Mouse (Mus musculus) frontal cortex, postnatal 10 days (tissue): ENCODE measurements around the gene Prss16.

Experiments used
- DNase-seq, 2 experiments: peaks; one replicate each; pipeline ENCODE4 v3.0.0; 2022; ENCODE audit warnings: low spot score in 2 of 2, mixed read lengths in 1 of 2

Prss16 gene

DNA sequence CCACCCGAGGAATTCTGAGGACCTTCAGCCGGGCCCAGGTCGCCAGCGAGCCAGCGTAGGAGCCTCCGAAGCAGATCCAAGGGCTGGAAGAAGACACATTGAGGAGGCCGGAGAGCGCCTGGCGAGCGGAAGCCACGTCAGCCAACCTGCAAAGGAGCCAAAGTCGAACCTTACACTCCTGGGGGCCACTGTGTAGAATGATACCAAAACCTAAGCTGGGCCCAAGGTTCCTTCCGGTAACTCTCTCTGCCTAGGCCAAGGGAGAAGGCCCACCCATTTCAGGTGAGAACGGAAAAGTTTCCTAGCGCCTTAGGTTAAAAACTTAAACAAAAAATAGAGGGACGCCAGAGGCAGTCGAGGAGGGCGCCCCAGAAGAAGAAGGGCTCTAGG is 2.4 kb downstream of the Prss16 start:
- no peak for DNase-seq

DNA sequence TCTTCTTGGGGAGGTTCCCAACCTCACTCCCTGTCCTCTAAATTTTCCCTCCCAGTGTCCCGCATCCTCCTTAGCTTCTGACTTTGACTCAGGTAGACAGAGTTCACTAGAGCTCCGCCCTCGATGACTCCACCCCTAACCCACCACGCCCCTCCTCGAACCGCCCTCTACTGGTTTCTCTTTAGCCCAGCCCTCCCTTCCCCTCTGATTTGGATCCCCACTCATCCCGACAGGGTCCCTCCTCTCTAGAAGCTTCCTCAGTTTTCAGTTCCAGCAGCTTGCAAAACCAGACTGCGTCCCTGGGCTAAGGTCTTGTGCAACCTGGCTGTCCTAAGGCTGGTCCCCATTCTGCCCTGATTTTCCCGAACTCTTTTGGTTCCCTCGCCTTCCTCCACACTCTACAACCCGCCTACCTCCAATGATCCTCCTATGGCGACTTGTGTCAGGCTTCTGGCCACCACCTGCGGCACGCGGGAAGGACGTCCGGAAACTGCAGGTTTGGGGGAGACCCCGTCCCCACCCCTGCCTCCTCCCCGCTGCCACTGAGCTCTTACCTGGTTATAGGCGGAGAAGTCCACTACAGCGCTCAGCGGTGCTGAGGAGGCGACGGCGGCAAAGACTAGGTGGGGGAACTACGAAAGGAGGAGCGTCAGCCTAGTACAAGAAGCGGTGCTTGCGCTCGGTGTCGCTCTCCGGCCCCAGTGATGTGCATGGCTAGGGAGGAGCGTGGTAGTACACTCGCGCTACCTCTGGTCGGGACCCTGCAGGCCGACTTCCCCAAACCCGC is 3.0 kb downstream of the Prss16 start:
- DNase-seq = no peak

- no peak for DNase-seq
Measured at GRCm38 (mm10) chr13:22005605-22006333, 3.8 kb downstream of the Prss16 start.

DNA sequence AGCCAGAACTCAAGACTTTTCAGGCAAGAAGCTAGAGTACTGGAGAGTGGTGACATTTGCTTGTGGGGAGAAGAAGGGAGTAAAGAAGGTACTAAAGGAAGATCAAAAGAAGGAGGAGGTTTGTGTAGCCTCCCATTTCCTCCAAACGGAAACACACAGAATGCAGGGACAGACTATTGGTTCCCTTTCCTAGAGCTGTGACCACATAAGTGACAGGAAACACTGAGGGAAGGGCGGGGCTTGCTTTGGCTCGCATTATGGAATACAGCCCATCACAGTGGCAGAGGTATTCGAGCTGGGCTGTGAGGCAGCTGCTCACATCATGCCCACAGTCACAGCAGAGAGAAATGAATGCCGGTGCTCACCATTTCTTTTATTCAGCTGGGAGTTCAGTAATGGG is 7.7 kb downstream of the Prss16 start:
- DNase-seq = no peak

DNA sequence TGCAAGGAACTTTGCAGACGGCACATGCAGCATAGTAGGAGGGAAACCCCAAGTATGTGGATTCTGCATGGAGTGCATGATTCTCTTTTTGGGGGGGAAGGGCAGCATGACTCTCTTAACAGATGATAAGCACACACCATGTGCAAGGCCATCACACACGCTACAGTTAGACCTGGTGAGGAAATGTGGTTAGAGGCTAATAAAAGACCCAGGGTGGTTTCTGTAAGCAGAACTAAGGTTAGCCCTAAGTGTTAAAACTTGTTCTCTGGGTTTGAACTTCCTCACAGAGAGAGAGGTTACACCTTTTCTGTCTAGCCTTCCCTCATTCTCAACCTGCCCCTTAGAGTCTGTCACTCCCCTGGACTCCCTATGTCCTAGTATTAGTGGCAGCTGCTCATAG is 8.2 kb downstream of the Prss16 start:
- DNase-seq = no peak

- no peak for DNase-seq
Measured at GRCm38 (mm10) chr13:21999147-21999546, 10.4 kb downstream of the Prss16 start.

- no peak for DNase-seq
Measured at GRCm38 (mm10) chr13:21998412-21998811, 11.1 kb downstream of the Prss16 start.

DNA sequence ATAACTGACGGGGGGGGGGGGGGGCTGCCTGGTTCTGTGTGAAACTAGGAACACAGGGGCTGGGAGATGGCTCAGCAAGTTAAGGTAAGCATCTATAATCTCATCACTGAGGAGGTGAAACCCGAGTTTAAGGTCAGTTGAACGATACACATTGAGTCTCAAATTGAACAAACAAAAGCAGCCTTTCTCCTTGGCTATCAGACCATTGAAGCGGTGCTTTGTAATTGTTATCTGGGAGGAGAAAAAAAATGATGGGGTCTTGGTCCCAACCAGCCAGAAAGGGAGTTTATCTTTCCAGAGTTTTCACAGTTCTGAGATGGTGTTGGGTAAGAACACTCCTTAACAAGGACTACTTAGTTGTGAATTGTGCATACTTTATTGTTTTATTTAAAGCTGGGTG is 11.7 kb downstream of the Prss16 start:
- no peak for DNase-seq

DNA sequence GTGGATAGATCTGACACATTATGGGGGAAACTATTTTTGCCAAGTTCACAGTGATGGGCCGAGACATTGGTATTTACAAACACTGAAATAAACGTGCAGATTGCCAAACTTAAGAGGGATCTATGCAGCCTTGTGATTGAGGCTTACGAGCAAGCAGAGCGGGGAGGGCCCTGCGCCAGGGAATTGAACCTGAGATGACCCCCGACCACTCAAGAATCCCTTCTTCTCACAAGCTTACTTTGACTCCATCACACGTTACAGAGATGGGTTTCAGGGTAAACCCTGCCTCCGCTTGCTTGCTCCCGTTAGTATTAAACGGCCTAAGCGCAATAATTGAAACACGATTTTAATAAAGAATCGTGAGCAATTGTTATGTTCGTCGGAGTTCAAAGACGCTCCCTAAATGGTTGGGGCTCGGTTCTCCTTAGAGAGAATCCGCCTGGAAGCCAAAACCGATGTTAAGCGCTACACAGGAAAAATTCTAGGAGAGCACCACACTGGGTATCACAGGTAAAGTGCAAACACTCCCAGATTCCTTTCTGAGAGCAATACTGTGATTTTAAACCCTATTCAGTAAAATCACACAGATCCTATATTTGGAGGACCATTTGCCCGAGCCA is 12.2 kb downstream of the Prss16 start:
- no peak for DNase-seq

GRCm38 (mm10) chr13:21996840-21997185 is 12.7 kb downstream of the Prss16 start:
- no peak for DNase-seq

DNA sequence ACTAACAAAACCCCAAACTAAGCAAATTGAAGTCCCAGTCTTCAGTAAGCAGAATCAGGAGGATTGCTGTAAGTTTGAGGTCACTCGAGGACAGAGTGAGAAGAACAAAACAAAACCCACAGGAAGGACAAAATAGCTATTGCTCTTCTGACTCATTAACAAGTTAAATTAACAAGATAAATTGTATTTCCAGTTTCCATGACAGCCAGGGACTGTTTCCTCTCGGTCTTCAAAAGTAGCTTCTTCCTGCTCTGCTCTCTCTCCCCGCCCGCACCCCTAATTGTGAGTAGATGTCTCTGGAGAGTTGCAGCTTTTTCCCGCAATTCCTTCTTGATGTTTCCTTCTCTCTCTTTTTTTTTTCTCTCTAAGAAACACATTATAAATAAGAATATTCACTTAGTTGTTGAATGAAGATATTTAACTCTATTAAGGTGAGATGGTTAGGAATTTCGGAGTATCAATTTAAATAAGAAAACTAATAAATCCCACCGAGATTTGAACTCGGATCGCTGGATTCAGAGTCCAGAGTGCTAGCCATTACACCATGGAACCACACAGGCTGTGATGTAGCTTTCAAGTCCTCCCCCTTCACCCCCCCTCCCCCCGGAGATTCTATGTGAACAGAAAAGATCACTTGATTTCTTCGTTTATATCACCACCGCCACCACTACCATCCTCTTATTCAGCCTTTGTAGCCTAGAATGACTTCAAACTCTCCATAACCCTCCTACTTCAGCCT is 13.3 kb downstream of the Prss16 start:
- DNase-seq = no peak

GRCm38 (mm10) chr13:21995331-21995914 is 14.1 kb downstream of the Prss16 start:
- no peak for DNase-seq

DNA sequence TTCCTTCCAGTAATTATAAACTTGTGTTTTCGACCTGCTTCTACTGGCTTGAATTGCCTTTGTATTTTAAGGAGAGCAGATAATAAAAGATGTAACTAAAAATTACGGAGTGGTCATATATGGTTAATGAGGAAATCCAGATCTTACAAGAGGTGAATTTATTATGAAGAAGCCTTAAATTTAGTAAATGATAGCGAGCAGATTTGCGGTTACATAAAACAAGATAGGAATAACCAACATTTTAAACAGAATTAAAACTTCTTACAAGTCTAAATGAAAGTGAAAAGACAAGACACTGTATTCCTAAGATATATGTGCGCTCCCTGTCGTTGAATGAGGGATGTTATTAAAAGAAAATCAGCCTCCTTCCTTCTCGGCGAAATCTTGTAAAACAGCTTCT is 14.6 kb downstream of the Prss16 start:
- no peak for DNase-seq

DNA sequence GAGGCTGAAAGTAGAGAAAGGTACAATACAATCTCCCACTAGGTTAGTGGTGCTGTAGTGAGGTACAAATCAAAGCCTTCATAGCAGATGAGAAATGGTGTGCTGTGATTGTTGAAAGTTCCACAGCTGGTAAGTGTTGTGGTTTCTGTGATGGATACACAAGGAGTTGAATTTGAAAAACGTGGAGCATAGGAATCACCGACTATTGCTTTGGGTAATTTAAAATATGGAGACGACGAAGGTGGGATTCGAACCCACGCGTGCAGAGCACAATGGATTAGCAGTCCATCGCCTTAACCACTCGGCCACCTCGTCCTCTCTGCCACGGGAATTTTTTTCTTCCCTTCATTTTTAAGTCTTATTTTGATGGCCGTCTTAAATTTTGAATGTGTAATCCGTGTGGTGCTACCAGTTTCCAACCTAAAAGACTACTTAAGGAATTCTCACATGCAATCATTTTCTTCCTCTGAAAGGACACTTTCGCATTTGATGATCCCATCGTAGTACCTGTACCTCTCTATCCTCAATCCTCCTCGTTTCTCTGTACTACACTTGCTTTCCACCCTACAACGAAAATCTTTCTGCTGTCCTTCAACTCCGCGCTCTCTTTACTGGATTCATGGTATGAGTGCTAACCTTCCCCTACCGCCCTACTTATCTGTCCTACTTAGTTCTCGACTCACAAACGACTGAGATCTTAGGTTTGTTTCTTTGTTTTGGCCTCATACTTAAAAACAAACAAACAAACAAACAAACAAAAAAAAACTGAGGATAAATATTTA is 15.4 kb downstream of the Prss16 start:
- peak in 1 of 2 experiments; percentile 17 for DNase-seq

DNA sequence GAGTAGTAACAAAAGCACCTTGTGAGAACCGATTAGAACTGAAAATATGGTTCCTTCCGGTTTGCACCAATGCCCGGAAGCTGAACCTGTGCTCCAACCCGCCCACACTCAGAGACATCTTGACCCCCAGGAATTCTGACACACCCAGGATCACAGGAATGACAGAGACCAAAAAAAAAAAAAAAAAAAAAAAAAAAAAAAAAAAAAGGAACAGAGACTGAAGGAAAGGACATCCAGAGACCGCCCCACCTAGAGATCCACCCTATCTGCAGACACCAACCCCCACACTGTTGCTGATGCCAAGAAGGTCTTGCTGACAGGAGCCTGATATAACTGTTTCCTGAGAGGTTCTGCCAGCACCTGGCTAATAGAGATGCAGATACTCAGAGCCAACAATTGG is 17.0 kb downstream of the Prss16 start:
- no peak for DNase-seq

GRCm38 (mm10) chr13:21984486-21984885 is 25.1 kb downstream of the Prss16 start:
- no peak for DNase-seq

- no peak for DNase-seq
Measured at GRCm38 (mm10) chr13:21981803-21982193, 27.7 kb downstream of the Prss16 start.

GRCm38 (mm10) chr13:21980981-21981802 is 28.4 kb downstream of the Prss16 start, which contains the start of gene Pom121l2:
TSS of gene Pom121l2 (plus strand) at chr13:21981194.
- DNase-seq = peak in 1 of 2 experiments; percentile 24

DNA sequence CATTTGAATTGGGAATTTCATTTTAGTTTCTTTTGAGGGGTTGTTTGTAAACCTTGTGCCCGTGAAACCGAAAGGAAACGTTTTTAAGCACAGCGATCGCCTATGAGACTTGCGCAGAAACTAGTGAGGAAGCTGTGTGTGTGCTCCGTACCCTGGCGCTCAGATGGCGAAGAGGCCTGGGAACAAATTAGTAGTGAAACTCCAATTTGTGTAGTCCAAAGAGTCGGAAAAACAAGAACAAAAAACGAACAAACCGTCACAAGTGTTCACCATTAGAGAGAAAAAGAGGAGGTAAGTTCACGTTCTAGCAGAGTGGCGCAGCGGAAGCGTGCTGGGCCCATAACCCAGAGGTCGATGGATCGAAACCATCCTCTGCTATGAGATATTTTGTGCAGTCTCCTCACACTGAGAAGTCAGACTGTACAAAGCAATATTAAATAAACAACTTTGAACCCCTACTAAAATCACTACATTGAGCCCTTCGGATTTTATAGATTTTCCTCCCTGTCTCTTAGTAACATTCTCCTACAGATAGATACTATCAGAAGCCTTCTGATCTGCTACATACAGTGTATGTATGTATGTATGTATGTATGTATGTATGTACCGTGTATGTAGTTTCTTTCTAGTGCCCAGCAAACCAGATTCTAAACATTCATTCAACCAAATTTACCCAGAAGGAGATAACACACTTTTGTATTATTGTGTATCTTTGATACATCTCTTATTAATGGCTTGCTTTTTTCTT is 34.6 kb downstream of the Prss16 start:
- DNase-seq = peak in 1 of 2 experiments; percentile 51
